Mouse (Mus musculus) midbrain, embryonic 10.5 days (tissue): ENCODE measurements around the gene Mink1. TPM values are rescaled to one million over a fixed set of nuclear protein-coding genes. Genes with fewer than 3 reads are reported as not detected.

Experiments
- DNase-seq: peaks from one replicate; pipeline ENCODE4 v3.0.0-alpha.2; 2017; ENCODE audit warnings: low spot score
- H3K27ac ChIP-seq: fragments of 300-500 bp; sonication (generic); replicated peaks from 2 replicates; pipeline ENCODE4 v1.5.1; 2016; ENCODE audit warnings: mild to moderate bottlenecking
- H3K27me3 ChIP-seq: fragments of 300-500 bp; sonication (generic); 2 replicates; pipeline ENCODE4 v1.6.1; 2016; ENCODE audit warnings: low read depth, mild to moderate bottlenecking; ENCODE audit not compliant: poor library complexity, severe bottlenecking
- H3K36me3 ChIP-seq: fragments of 300-500 bp; sonication (generic); 2 replicates; pipeline ENCODE4 v1.6.1; 2016; ENCODE audit warnings: mild to moderate bottlenecking, moderate library complexity
- H3K4me1 ChIP-seq: fragments of 300-500 bp; sonication (generic); 2 replicates; pipeline ENCODE4 v1.6.1; 2016
- H3K4me3 ChIP-seq: fragments of 300-500 bp; sonication (generic); 2 replicates; pipeline ENCODE4 v1.5.1; 2016; ENCODE audit warnings: mild to moderate bottlenecking, moderate library complexity
- H3K9me3 ChIP-seq: fragments of 300-500 bp; sonication (generic); replicated peaks from 2 replicates; pipeline ENCODE4 v1.6.1; 2016; ENCODE audit warnings: mild to moderate bottlenecking
- WGBS: fragments of 180-500 bp; shearing (Covaris S2); methylation state at CpG from one replicate; pipeline ENCODE4 v1.1.7; 2016; 5-methylcytosine and 5-hydroxymethylcytosine counted together
- polyA plus RNA-seq: library from polyadenylated mRNA; unstranded; fragments of >200 nt; fragmentation: Nextera tagmentation; extraction: Ambion mirVana; gene quantifications from 2 replicates; pipeline ENCODE4 v1.2.1, GENCODE M21; 2016

Gene Mink1
- polyA plus RNA-seq, 1 experiment from 2014 or later = 10.3 TPM

- 84% methylated on average over 3 of the region's 3 CpGs for WGBS
- DNase-seq = no peak
- H3K4me1 ChIP-seq = peaks cover 38% of the 10 kb centered on the region
These were observed 19.5 kb downstream of the Mink1 start for GRCm38 (mm10) chr11:70582196-70582595.

GRCm38 (mm10) chr11:70583022-70583714 lies 20.5 kb downstream of the Mink1 start:
- H3K27me3 ChIP-seq = no peaks in the 10 kb centered on the region
- no peak overlapping the region for H3K27ac ChIP-seq
- peaks cover 31% of the 10 kb centered on the region for H3K4me1 ChIP-seq
- no peaks in the 10 kb centered on the region for H3K36me3 ChIP-seq
- no peak for DNase-seq
- 74% methylated on average over 6 of the region's 6 CpGs for WGBS
- H3K9me3 ChIP-seq = no peaks in the 10 kb centered on the region
- H3K4me3 ChIP-seq = no peak overlapping the region

More at GRCm38 (mm10) chr11:70582196-70582595, 19.5 kb downstream of the Mink1 start:
- Histone ChIP-seq H3K9me3 (no peaks in the 10 kb centered on the region), H3K27me3 (no peaks in the 10 kb centered on the region), H3K27ac (no peak overlapping the region), H3K36me3 (no peaks in the 10 kb centered on the region), H3K4me3 (no peak overlapping the region)

DNA sequence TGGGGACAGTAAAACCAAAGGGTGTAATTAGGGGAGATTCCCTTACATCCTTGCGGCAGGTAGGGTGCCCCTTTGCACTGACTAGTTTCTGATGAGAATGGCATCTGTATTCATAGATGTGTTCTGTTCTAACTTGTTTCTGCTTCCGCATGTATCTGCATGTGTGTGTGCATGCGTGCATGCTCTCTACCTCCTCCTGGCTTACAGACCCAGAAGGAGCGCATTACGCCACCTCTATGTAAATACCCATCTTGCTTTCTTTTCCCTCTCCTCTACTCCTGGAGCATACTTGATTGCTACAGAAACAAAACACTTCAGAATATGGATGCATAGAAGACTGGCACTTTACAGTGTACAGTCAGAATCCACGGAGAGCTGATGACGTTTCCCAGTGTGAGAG lies 21.1 kb downstream of the Mink1 start:
- Histone ChIP-seq H3K9me3 (no peaks in the 10 kb centered on the region), H3K4me3 (no peak overlapping the region), H3K27me3 (no peaks in the 10 kb centered on the region), H3K4me1 (peaks cover 28% of the 10 kb centered on the region), H3K36me3 (no peaks in the 10 kb centered on the region), H3K27ac (no peak overlapping the region)
- 95% methylated on average over 7 of the region's 7 CpGs for WGBS
- DNase-seq = no peak

- Histone ChIP-seq H3K36me3 (no peaks in the 10 kb centered on the region), H3K4me3 (no peak overlapping the region), H3K27ac (peak overlapping the region; percentile 43; the same call in 1 of the 2 replicates), H3K9me3 (no peaks in the 10 kb centered on the region), H3K4me1 (peaks cover 19% of the 10 kb centered on the region), H3K27me3 (no peaks in the 10 kb centered on the region)
- WGBS = 71% methylated on average over 7 of the region's 7 CpGs
- DNase-seq = no peak
These were observed 22.8 kb downstream of the Mink1 start for GRCm38 (mm10) chr11:70585457-70585856.

GRCm38 (mm10) chr11:70586261-70586660 lies 23.6 kb downstream of the Mink1 start:
- no peaks in the 10 kb centered on the region for H3K9me3 ChIP-seq
- no peaks in the 10 kb centered on the region for H3K27me3 ChIP-seq
- 84% methylated on average over 3 of the region's 3 CpGs for WGBS
- H3K4me1 ChIP-seq = peaks cover 13% of the 10 kb centered on the region
- H3K36me3 ChIP-seq = no peaks in the 10 kb centered on the region
- no peak overlapping the region for H3K27ac ChIP-seq
- no peak overlapping the region for H3K4me3 ChIP-seq
- no peak for DNase-seq

- H3K36me3 ChIP-seq = no peaks in the 10 kb centered on the region
- peaks cover 13% of the 10 kb centered on the region for H3K4me1 ChIP-seq
- no peak overlapping the region for H3K4me3 ChIP-seq
- H3K9me3 ChIP-seq = no peaks in the 10 kb centered on the region
- no peak for DNase-seq
- H3K27ac ChIP-seq = no peak overlapping the region
- WGBS = 87% methylated on average over 5 of the region's 5 CpGs
- no peaks in the 10 kb centered on the region for H3K27me3 ChIP-seq
These were observed 24.3 kb downstream of the Mink1 start for GRCm38 (mm10) chr11:70586954-70587353.

DNA sequence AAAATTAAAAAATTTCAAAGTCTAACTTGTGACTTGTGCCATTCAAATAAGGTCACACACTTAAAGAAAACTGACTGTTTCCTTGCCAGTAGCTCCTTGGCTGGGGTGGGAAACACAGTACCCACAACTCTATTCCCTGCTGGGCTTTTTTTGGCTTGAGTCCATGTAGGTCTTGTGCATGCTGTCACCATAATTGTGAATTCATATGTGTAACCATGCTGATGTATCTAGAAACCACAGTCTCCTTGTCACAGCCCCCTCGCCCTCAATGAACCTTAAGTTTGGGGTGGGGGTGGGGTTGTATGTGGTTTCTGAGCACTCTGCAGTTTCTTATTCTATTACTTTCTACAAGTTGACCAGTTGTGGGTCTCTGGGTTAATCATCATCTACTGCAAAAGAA lies 29.1 kb downstream of the Mink1 start:
- H3K27me3 ChIP-seq = no peaks in the 10 kb centered on the region
- H3K36me3 ChIP-seq = no peaks in the 10 kb centered on the region
- H3K9me3 ChIP-seq = no peaks in the 10 kb centered on the region
- WGBS = 90% methylated on average over 1 of the region's 1 CpGs
- H3K4me1 ChIP-seq = peaks cover 10% of the 10 kb centered on the region
- DNase-seq = no peak
- H3K27ac ChIP-seq = no peak overlapping the region
- no peak overlapping the region for H3K4me3 ChIP-seq

- peaks cover 25% of the 10 kb centered on the region for H3K36me3 ChIP-seq
- WGBS = 85% methylated on average over 15 of the region's 15 CpGs
- DNase-seq = no peak
- H3K9me3 ChIP-seq = no peaks in the 10 kb centered on the region
- H3K27me3 ChIP-seq = no peaks in the 10 kb centered on the region
- peaks cover 11% of the 10 kb centered on the region for H3K4me1 ChIP-seq
- H3K27ac ChIP-seq = no peak overlapping the region
- H3K4me3 ChIP-seq = no peak overlapping the region
These were observed 31.7 kb downstream of the Mink1 start for GRCm38 (mm10) chr11:70594253-70594989.

DNA sequence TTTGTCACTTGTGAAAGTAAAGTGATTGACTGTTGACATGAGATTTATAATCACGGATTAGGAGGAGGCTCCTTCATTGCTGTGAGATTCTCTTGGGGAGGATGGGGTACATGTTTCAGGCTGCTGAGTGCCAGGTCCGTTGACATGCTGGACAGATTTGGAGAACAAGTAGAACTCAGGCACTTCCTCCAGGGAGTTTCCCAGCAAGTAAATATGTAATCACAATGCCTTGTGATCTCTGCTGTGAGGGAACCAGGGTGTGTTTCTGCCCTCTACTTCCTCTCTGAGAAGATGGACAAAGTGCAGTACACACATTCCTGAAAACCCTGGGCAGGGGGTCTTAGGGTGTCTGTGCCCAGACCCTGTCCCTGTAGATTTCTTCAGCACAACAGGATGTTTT lies 33.0 kb downstream of the Mink1 start:
- DNase-seq = no peak
- Histone ChIP-seq H3K4me1 (peaks cover 11% of the 10 kb centered on the region), H3K4me3 (no peak overlapping the region), H3K36me3 (peaks cover 27% of the 10 kb centered on the region), H3K27me3 (no peaks in the 10 kb centered on the region), H3K27ac (no peak overlapping the region), H3K9me3 (no peaks in the 10 kb centered on the region)
- WGBS = 82% methylated on average over 2 of the region's 2 CpGs

DNA sequence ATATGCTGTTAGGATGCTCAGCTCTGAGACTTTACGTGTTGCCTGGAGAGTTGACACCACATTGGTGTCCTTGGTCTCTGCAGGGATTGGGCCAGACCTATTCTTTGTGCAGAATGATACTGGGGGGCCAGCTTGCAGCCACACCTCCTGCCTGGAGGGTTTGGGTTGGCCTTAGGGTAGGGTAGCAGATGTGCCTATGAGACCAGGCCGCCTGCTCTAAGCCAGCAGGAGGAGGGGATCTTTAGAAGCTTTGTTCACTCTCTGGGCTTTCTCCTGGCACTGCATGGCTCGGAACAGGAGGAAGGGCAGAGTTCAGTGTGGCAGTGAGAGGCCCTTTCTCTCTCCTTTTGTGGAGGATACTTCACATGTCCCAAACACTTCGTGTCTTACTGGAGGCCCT lies 33.4 kb downstream of the Mink1 start:
- Histone ChIP-seq H3K36me3 (peaks cover 27% of the 10 kb centered on the region), H3K4me3 (0 out of 2 replicates have a peak overlapping the region, but pooled peaks have one; percentile 16), H3K27me3 (no peaks in the 10 kb centered on the region), H3K4me1 (peaks cover 11% of the 10 kb centered on the region), H3K27ac (peak overlapping the region; percentile 59; the same call in 1 of the 2 replicates), H3K9me3 (no peaks in the 10 kb centered on the region)
- no peak for DNase-seq
- WGBS = 56% methylated on average over 4 of the region's 4 CpGs

- no peak overlapping the region for H3K4me3 ChIP-seq
- no peaks in the 10 kb centered on the region for H3K27me3 ChIP-seq
- 82% methylated on average over 6 of the region's 6 CpGs for WGBS
- DNase-seq = no peak
- H3K36me3 ChIP-seq = peaks cover 39% of the 10 kb centered on the region
- peaks cover 11% of the 10 kb centered on the region for H3K4me1 ChIP-seq
- no peaks in the 10 kb centered on the region for H3K9me3 ChIP-seq
- no peak overlapping the region for H3K27ac ChIP-seq
These were observed 34.6 kb downstream of the Mink1 start for GRCm38 (mm10) chr11:70597301-70597700.

- Histone ChIP-seq H3K36me3 (peaks cover 44% of the 10 kb centered on the region), H3K4me1 (peaks cover 11% of the 10 kb centered on the region), H3K27ac (no peak overlapping the region), H3K4me3 (no peak overlapping the region), H3K27me3 (no peaks in the 10 kb centered on the region), H3K9me3 (no peaks in the 10 kb centered on the region)
- DNase-seq = no peak
- 88% methylated on average over 9 of the region's 9 CpGs for WGBS
These were observed 35.8 kb downstream of the Mink1 start for GRCm38 (mm10) chr11:70598451-70598953.

DNA sequence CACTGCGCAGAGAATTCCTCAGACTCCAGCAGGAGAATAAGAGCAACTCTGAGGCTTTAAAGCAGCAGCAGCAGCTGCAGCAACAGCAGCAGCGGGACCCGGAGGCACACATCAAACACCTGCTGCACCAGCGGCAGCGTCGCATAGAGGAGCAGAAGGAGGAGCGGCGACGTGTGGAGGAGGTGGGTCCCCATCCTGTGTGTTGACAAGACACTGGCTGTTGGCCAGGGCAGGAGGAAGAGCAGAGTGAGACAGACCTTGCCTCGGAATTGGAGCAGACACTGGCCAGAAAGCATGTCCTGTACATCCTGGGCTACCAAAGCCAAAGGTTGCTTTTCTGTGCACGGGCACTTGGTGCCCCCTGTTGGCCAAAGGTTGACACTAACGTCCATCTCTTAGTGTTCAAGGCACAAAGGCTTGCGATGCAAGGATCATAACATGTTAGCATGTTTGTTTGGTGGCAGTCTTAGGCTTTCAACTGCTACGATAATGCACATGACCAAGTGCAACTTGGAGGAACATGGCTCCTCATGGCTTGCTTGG lies 42.4 kb downstream of the Mink1 start:
- Histone ChIP-seq H3K27ac (0 out of 2 replicates have a peak overlapping the region, but pooled peaks have one; percentile 17), H3K27me3 (no peaks in the 10 kb centered on the region), H3K4me1 (no peaks in the 10 kb centered on the region), H3K9me3 (no peaks in the 10 kb centered on the region), H3K36me3 (peaks cover 82% of the 10 kb centered on the region), H3K4me3 (no peak overlapping the region)
- DNase-seq = peak; percentile 70
- WGBS = 70% methylated on average over 14 of the region's 14 CpGs
